Mouse (Mus musculus): ENCODE data around the gene Rnf115.

- no peak for TF ChIP-seq CTCF (IDR thresholded peaks at IDR 0.05; ENCODE audit: extremely low read depth, insufficient read depth, insufficient read length, insufficient replicate concordance)
- TF ChIP-seq POLR2A (IDR thresholded peaks at IDR 0.05; ENCODE audit: low read depth, low read length), result no peak
Observed at GRCm38 (mm10) chr3:96683496-96683895, 44.0 kb upstream of the Rnf115 start.
